ENCODE assay signal across 9 mouse cellular contexts in the genomic region with DNA sequence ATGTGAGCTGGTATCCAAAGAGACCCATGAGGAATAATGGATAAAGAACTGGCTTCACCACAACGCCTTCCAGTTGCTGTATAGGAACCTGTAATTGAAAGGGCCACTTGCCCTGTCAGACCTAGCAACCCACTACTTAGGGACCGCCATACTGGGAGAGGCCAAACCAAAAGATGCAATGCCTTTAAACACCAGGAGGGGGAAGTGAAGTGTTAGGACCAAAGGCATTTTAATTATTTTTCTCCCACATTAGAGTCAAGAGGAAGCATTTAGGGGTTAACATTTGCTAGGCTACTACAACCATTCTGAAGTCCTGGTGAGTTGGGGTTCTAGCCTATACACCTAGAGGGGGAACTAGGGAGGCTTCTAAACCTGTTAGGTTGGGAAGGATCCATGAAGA. TPM values are rescaled to one million over a fixed set of nuclear protein-coding genes. Genes with fewer than 3 reads are reported as not detected.
DNase-seq lines count a peak whose midpoint lies in the region; ATAC-seq lines count a peak whose summit lies in the region.
"Had no signal": no experiment of that assay in that cellular context is flagged by ENCODE, and none has a peak within 500 bp of the region (broad histone marks: within the 10 kb centered on the region; RNA-seq: fewer than 3 reads in every experiment).

No protein-coding gene starts in this region.

- DNase-seq in hindbrain, embryonic 11.5 days (ENCODE audit: low spot score), result peak; percentile 36
- peak; percentile 38 for DNase-seq in thymus, postnatal 0 days (ENCODE audit: low spot score)
- no peak for DNase-seq in thymus, postnatal 25 days
- DNase-seq in induced T-regulatory cell, adult 2 months (ENCODE audit: low read depth), result peak; percentile 60
- DNase-seq in yolk sac, embryonic 10.5 days (ENCODE audit: low spot score), result peak; percentile 18
- DNase-seq in cerebellum, postnatal 4 days (ENCODE audit: low spot score in 2 of 2), result no peak
- DNase-seq in right cerebral cortex, postnatal 36 days (ENCODE audit: low spot score in 2 of 2), result no peak

- ATAC-seq in hindbrain, embryonic 11.5 days (ENCODE audit: low FRiP score), result no peak
- ATAC-seq in hindbrain, embryonic 12.5 days (ENCODE audit: low FRiP score), result no peak

- H3K9ac ChIP-seq in hindbrain, embryonic 11.5 days (ENCODE audit: low read depth, low read length), result no peak overlapping the region
- H3K9ac ChIP-seq in hindbrain, embryonic 12.5 days, result no peak overlapping the region

- 68% methylated on average over 2 of the region's 2 CpGs for WGBS in hindbrain, embryonic 11.5 days
- WGBS in hindbrain, embryonic 12.5 days, result 66% methylated on average over 2 of the region's 2 CpGs

- no peak overlapping the region for H3K4me3 ChIP-seq in hindbrain, embryonic 11.5 days (ENCODE audit: low read depth, low read length)
- H3K4me3 ChIP-seq in hindbrain, embryonic 12.5 days, result no peak overlapping the region

- H3K4me1 ChIP-seq in hindbrain, embryonic 11.5 days (replicated peaks; ENCODE audit: control insufficient read depth, insufficient read depth, low read length), result no peaks in the 10 kb centered on the region
- peaks cover 22% of the 10 kb centered on the region for H3K4me1 ChIP-seq in hindbrain, embryonic 12.5 days

- H3K36me3 ChIP-seq in hindbrain, embryonic 11.5 days (ENCODE audit: control insufficient read depth, insufficient read depth, low read length), result no peaks in the 10 kb centered on the region
- H3K36me3 ChIP-seq in hindbrain, embryonic 12.5 days, result no peaks in the 10 kb centered on the region

- H3K9me3 ChIP-seq in hindbrain, embryonic 11.5 days (ENCODE audit: control insufficient read depth, low read length), result no peaks in the 10 kb centered on the region
- no peaks in the 10 kb centered on the region for H3K9me3 ChIP-seq in hindbrain, embryonic 12.5 days (replicated peaks)

- no peak overlapping the region for H3K4me2 ChIP-seq in hindbrain, embryonic 11.5 days (replicated peaks; ENCODE audit: low read depth, low read length)
- H3K4me2 ChIP-seq in hindbrain, embryonic 12.5 days (replicated peaks), result no peak overlapping the region

- H3K27ac ChIP-seq in hindbrain, embryonic 11.5 days (ENCODE audit: low read depth, low read length), result no peak overlapping the region
- H3K27ac ChIP-seq in hindbrain, embryonic 12.5 days, result no peak overlapping the region

- no peaks in the 10 kb centered on the region for H3K27me3 ChIP-seq in hindbrain, embryonic 11.5 days (ENCODE audit: control insufficient read depth, insufficient read depth, low read length)
- H3K27me3 ChIP-seq in hindbrain, embryonic 12.5 days, result no peaks in the 10 kb centered on the region; the same call in 1 of the 2 replicates

RNA-seq across cellular contexts. Expression of a gene that starts 36.0 kb away (rescaled TPM):
- not detected in 2 replicates for polyA plus RNA-seq in hindbrain, embryonic 11.5 days (2014; fragmentation: Nextera tagmentation; extraction: Ambion mirVana)
- polyA plus RNA-seq in hindbrain, embryonic 12.5 days (2016; fragmentation: Nextera tagmentation; extraction: Ambion mirVana), result not detected in 2 replicates
- polyA plus RNA-seq in thymus, postnatal 0 days (2015; fragmentation: Nextera tagmentation; extraction: Ambion mirVana), result 0.13 and 0.31 TPM in 2 replicates
- polyA plus RNA-seq: large intestine, adult 2 months had no signal

Comparison
In these comparisons a context has a peak if more than half of its experiments do, and no peak if none do; other contexts are left out.
1. DNase-seq: peak in hindbrain, embryonic 11.5 days (single experiment), thymus, postnatal 0 days (single experiment), induced T-regulatory cell, adult 2 months (single experiment) and yolk sac, embryonic 10.5 days (single experiment); none in thymus, postnatal 25 days (single experiment), cerebellum, postnatal 4 days (0 of 2) and right cerebral cortex, postnatal 36 days (0 of 2).